Mouse (Mus musculus): ENCODE results near the gene Pax5. TPM values are rescaled to one million over a fixed set of nuclear protein-coding genes. Genes with fewer than 3 reads are reported as not detected.

Pax5 gene
- 0.09 and 0.15 TPM in 2 replicates for polyA plus RNA-seq (2012; rRNA removed)

DNA sequence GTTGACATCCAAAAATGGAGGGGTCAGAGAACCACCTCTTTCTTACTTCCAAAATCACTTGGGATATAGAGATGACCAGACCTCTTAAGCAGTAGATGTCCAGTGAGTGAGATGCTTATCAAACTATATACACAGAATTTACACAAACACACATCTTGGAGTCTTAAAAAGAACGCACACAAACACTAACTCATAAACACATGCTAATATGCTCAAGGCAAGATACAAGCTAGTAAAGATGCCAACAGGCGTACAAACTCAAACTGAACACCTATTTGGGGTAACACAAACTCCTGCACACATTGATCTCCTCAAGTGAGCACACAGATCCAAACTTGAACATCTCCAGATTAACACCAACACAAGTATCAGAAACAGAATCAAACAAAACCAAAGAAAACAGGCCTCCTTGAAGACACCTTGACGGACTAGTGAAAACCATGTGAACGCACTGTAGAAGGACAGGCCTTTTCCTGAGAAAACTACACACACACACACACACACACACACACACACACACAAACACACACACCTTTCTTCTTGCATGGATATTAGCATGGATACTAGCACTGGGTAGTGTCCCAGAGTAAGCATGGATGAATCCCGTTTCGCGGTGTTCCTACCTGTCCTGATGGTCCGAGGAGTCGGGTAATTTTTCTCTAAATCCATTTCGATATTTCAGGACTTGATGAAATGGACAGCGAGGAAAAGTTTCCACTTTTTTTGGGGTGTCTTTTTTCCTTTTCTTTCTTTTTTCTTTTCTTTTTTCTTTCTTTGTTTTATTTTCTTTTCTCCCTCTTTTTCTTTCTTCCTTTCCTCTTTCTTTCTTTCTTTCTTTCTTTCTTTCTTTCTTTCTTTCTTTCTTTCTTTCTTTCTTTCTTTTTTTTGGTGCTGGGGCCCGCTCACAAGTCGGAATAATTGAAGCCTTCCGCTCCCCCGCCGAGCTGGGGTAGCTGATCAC is at the start of gene Pax5:
Gene Pax5, minus strand, starts transcription at position 748 of the 961 bp plus-strand sequence.

DNA sequence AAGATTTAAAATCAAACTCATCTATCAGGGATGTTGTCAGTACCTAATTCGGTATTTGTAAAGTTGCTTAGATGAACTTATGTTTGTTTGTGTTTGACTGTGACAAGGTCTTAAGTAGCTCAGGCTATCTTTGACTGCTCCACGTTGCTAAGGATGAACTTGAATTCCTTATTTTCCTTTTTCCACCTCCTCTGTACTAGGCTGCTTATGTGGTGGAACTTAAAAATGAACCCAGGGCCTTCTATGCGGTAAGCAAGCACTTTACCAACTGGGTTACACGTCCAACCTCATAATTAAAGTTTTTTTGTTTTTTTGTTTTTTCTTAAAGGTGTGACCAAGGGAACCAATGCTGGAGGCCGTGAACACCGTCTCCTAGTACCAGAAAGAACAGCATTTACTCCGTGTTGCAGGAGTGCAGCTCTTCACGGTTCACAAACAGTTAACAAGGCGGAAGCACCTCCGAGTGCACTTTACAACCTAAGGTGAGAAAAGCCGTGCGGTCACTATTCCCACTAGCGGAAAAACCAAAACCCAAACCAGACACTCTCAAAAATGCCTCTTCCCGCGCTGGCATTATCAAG is 45.4 kb upstream of the Pax5 start, which contains the start of gene Zcchc7:
Gene Zcchc7, plus strand, starts transcription at position 325 of the 581 bp plus-strand sequence.

Other genes starting within 250 kb of the Pax5 start
- gene Zcchc7, start 45.4 kb upstream of the Pax5 start, polyA plus RNA-seq (2012; rRNA removed) = 10.2 and 10.5 TPM in 2 replicates

Data from liver, embryonic 14 days (tissue).